Comparison of ENCODE assay signal across 8 mouse cellular contexts in genomic region chr3:129831035-129831568, GRCm38 (mm10). TPM values are rescaled to one million over a fixed set of nuclear protein-coding genes. Genes with fewer than 3 reads are reported as not detected.
A peak's percentile ranks its signal among the peaks of the same experiment; 100 is the strongest.
DNase-seq lines count a peak whose midpoint lies in the region; ATAC-seq lines count a peak whose summit lies in the region.

Gene Gar1 (minus strand): TSS chr3:129831396.

- H3K4me2 ChIP-seq in hindbrain, embryonic 16.5 days (ENCODE audit: low read length): peak within 1 kb of the TSS; percentile 75

- peak within 1 kb of the TSS; percentile 85 for H3K4me3 ChIP-seq in hindbrain, embryonic 16.5 days (ENCODE audit: low read length)
- peak within 1 kb of the TSS; percentile 54 for H3K4me3 ChIP-seq in macrophage (ENCODE audit: inconsistent target)

- ATAC-seq in hindbrain, embryonic 16.5 days: peak; percentile 98

- peak within 1 kb of the TSS; percentile 69 for H3K9ac ChIP-seq in hindbrain, embryonic 16.5 days (ENCODE audit: low read depth, low read length)

- peaks cover 33% of the 10 kb centered on the region for H3K79me2 ChIP-seq in macrophage (ENCODE audit: inconsistent target)

- H3K9me3 ChIP-seq in hindbrain, embryonic 16.5 days (ENCODE audit: control insufficient read depth, low read length): no peaks in the 10 kb centered on the region

- no peaks in the 10 kb centered on the region for H3K27me3 ChIP-seq in hindbrain, embryonic 16.5 days (replicated peaks; ENCODE audit: control insufficient read depth, insufficient read depth, low read length)

- DNase-seq in WW6 (ENCODE audit: low read depth, low spot score): peak; percentile 95
- DNase-seq in cerebellum, postnatal 4 days (ENCODE audit: low spot score in 2 of 2): peak; percentile 85 to 95
- peak; percentile 96 for DNase-seq in gastrocnemius, adult 18-20 months (ENCODE audit: low spot score)
- DNase-seq in left cerebral cortex, adult 18-20 months (ENCODE audit: low spot score in 2 of 2): peak; percentile 95 to 96
- peak; percentile 96 for DNase-seq in right cerebral cortex, adult 18-20 months
- DNase-seq in urinary bladder, postnatal 10 days (ENCODE audit: low spot score): peak; percentile 86

- peaks cover 5% of the 10 kb centered on the region; the same call in 1 of the 2 replicates for H3K36me3 ChIP-seq in hindbrain, embryonic 16.5 days (ENCODE audit: control insufficient read depth, insufficient read depth, low read length)
- no peaks in the 10 kb centered on the region for H3K36me3 ChIP-seq in macrophage (ENCODE audit: inconsistent target)

- H3K4me1 ChIP-seq in hindbrain, embryonic 16.5 days (ENCODE audit: control insufficient read depth, insufficient read depth, low read depth, low read length): peaks cover 9% of the 10 kb centered on the region

- H3K27ac ChIP-seq in hindbrain, embryonic 16.5 days (ENCODE audit: low read depth, low read length): peak within 1 kb of the TSS; percentile 89
- peak within 1 kb of the TSS; percentile 62 for H3K27ac ChIP-seq in macrophage

- WGBS in hindbrain, embryonic 16.5 days: 1% methylated on average over 58 of the region's 60 CpGs
- under 1% methylated on average over 59 of the region's 60 CpGs for WGBS in macrophage (ENCODE audit: missing documents)

RNA-seq across cellular contexts. Expression of gene Gar1, which starts in this region (rescaled TPM):
- total RNA-seq in gastrocnemius, adult 18-20 months (2021): 10 to 100 TPM; 19.7 to 21.7 TPM
- 37.6 and 39.9 TPM in 2 replicates for polyA plus RNA-seq in hindbrain, embryonic 16.5 days (2015; fragmentation: Nextera tagmentation; extraction: Ambion mirVana)
- total RNA-seq in left cerebral cortex, adult 18-20 months (2021): 10 to 100 TPM; 37.3 to 46.1 TPM
- 10 to 100 TPM in 23 of 26 experiments, 1 to 10 TPM in 3; 6.5 to 35.9 (median 19.3) TPM for total RNA-seq in macrophage (2018; cell fraction: chromatin; rRNA removed)
- total RNA-seq in macrophage (2018; cell fraction: cytosol; rRNA removed): 10 to 100 TPM; 13.1 to 27.7 (median 16.9) TPM
- total RNA-seq in macrophage (2018; cell fraction: nucleus; rRNA removed): 10 to 100 TPM in 20 of 26 experiments, 1 to 10 TPM in 5, not detected in 1; 6.6 to 55.3 (median 17.1) TPM
- polyA plus RNA-seq in macrophage (2018): 11.8 to 57.0 TPM (median 36.2 TPM) in 3 replicates

Comparison
In these comparisons a context has a peak if more than half of its experiments do, and no peak if none do; other contexts are left out.
1. Peak in every context shown above with its lines: DNase-seq, ATAC-seq, H3K4me3 ChIP-seq and H3K27ac ChIP-seq.